Mouse (Mus musculus) urinary bladder, postnatal 36 days (tissue): ENCODE data around the gene Reep3.
A peak's percentile ranks its signal among the peaks of the same experiment; 100 is the strongest.

Source experiments
- DNase-seq, 2 experiments: peaks; one replicate each; pipeline ENCODE4 v3.0.0; 2022; ENCODE audit warnings: low spot score in 2 of 2, mixed read lengths in 1 of 2

The Reep3 gene

GRCm38 (mm10) chr10:67111044-67111798 is 14.5 kb upstream of the Reep3 start:
- no peak for DNase-seq

DNA sequence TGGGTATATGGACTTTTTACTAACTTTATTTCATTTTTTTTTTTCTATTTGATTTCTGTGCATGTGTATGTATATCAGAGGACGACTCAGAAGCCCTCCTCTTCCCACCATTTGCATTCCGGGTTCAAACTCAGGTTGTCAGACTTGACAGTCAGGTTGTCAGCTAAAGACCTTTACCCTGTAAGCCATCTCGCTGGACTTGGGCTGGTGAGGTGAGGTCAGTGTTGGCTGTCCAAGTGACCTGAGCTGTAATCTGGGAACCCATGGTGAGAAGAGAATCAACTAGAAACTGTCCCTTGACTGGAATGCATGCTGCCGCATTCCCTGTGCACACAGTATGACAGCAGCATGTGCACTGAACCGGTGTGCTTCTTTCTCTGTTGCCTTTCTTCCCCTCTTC is 12.9 kb upstream of the Reep3 start:
- no peak for DNase-seq

DNA sequence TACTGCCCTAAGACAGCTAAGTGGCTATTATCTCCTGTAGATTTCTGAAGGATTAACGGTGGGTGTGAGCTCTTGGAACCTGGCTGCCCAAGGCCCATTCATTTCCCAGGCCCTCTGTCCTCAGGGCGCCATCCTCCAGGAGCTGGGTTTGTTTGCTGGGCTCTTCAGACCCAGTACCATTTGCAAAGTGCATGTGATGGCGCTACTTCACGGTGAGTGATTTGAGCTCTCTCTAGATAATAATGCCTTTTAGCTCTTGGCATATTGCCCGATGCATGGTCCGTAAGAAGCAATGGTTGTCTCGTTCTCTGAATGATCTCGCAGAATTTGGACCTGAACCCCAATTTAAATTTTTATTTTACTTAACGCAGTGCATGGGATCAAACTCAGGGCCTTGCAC is 11.4 kb upstream of the Reep3 start:
- no peak for DNase-seq

GRCm38 (mm10) chr10:67107017-67107761 is 10.4 kb upstream of the Reep3 start:
- DNase-seq = no peak

DNA sequence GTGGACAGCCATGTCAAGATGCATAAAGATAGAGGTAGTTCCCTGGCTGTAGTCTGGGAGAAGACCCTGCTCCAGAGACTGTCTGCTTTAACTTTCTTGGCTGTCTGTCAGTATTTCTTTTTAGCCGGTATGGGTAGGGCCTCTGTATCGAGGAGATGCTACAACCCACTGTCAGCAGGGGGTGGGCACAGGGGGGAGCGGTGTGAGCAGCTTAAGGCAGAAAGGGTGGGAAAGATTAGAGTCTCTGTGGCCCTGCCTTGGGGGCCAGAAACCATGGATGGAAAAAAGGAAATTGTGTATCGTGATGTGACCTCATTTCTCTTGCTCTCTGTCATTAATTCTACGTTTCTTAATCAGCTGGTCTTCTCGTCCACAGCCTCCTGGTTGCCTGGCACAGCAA is 9.7 kb upstream of the Reep3 start:
- no peak for DNase-seq

DNA sequence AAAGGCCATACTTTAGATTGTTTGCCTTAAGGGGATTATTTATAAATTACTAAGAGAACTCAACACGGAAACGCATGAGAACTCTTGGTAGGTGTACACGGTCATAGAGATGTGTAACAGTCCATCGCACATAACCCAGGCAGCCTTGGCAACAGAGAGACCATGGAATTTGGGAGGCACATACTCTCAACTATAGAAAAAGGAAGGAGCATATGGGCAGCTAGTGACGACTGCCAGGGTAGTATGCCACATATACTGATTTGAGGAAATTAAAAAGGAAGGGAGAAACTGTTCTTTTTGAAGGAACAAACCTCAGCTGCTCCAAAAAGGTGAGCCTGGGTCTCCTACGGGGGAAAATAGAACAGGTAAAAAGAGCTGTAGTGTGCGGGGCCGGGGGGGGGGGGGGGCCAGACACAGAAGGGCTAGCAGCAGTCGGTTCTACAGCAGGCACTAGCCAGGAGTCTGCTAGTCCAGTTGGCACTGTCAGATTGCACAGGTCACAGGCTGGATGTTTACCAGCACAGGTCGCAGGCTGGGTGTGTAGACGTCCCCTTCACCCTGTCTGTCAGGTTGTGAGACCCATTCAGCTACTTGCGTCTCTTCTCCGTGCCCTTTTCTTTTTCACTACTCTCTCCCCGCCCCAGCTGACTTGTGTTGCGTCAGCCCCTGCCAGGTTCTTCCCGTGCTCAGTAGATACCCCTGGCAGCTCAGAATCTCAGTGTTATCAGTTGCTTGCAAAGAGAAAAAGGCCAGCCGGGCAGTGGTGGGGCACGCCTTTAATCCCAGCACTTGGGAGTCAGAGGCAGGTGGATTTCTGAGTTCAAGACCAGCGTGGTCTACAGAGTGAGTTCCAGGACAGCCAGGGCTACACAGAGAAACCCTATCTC is 8.8 kb upstream of the Reep3 start:
- no peak for DNase-seq

GRCm38 (mm10) chr10:67104543-67104942 is 7.8 kb upstream of the Reep3 start:
- DNase-seq = no peak

DNA sequence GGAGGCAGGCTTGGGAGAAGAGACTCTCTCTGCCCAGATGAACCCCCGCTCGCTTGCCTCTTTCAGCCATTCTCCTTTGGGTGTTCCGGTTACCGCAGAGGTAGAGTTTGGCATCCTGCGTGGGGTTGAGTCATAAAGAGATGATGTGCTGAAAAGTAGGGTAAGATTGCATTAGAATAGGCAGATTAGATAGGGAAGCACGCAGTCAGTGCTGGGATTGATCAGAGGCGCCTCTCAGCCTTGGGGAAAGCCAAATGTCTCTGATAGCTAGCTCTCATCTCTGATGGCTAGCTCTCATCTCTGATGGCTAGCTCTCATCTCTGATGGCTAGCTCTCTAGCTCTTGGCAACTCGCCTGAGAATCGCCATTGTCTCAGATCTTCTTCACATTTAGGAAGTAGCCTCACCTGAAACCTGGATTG is 4.1 kb upstream of the Reep3 start:
- no peak for DNase-seq

- DNase-seq = no peak
Measured at GRCm38 (mm10) chr10:67100011-67100661, 3.4 kb upstream of the Reep3 start.

DNA sequence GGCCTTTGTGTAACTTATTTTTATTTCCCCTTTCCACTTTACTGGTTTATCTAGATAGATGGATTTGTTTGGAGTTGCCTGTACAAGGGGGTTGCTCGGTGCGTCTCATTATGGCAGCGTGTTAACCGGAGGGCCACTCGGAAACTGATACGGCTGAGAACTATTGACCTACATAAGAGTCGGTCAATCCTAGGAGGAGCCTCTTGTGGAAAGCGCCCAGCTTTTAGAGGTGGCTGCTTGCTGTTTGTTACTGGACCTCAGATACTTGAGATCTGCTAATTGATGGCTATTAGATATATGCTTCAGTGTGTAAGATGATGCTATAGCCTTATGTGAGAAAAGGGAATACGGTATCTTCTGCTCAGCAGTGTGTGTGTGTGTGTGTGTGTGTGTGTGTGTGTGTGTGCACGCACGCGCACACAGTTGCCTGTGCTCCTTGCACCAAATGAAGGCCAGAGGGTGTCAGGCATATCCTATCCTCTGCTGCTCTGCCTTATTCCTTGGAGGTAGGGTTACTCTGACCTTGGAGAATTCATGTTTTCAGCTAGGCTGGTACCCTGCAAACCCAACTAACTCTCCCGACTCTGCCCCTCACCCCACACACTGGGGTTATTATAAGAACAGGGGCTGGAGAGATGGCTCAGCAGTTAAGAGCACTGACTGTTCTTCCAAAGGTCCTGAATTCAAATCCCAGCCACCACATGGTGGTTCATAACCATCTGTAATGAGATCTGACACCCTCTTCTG is 2.6 kb upstream of the Reep3 start:
- DNase-seq = no peak

- no peak for DNase-seq
Measured at GRCm38 (mm10) chr10:67098408-67099050, 1.8 kb upstream of the Reep3 start.

DNA sequence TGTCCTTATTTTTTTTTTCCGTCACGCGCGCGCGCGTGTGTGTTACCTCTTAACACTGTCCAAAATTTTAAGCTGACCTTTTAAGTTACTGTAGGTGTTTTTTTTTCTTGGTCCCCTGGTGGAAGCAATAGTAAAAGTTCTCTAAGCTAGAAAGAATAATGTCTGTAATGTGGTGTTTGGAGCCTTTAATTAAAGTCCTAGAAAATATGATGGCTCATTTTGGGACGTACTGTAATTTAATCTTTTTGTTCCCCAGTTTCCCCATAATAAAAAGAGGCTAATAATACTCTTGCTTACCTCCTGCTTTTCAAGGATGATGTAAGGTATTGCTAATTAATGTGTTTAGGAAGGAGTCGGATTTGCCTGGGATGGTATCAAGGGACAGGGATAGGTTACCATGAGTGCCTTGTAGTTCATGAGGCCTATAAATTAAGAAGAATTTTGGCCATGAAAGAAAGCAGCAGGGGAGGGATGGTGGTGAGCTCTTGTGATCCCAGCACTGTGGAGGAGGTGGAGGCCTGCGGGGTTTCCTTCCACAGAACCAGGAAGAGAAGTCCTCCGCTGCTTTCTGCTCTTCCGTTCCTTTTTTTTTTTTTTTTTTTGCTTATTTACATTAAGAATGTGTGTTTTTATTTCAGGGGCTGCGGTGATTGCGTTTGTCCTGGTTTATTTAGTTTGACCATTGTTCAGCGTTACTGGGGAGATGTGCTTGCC is 849 bp upstream of the Reep3 start:
- no peak for DNase-seq

DNA sequence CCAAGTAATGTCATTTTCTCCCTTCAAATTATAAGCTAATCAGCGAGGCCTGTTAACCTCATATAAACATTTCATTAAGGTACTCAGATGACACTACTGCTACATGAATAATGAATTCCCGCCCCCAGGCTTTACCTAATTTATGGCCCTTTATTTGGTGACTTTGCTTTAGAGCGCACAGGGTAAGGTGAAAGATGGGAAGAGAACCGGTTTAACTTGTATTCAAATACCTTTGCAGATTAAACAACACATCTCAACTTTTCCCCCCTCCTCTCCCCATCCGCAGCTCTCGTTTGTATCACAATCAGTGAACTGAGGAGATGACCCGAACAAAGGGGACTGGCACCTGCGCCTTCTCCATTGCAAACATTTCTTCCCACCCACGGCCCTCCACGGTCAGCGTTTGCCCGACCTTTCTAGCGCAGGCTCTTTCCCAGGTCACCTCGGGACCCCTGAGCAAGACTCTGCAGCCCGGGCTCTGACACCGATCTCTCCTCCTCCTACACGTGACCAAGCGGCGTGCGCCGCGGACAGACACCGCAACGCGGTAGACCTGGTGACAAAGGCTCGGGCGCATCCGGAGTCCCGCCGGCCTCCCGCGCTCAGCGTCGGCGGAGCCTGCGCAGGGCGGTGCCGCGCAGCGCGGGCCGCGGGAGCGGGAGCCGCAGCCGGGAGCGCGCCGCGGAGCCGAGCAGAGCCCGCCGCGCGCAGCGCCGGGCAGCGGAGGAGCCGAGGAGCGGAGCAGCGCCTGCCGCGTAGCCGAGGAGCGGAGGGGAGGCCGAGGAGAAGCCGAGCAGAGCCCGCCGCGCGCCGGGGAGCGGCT is 736 bp downstream of the Reep3 start, which contains the start of gene Jmjd1c:
TSS of gene Jmjd1c (plus strand) at position 328 of the 823 bp plus-strand sequence.
- peak; percentile 73 to 74 for DNase-seq

GRCm38 (mm10) chr10:67094922-67095321 is 1.8 kb downstream of the Reep3 start:
- no peak for DNase-seq

DNA sequence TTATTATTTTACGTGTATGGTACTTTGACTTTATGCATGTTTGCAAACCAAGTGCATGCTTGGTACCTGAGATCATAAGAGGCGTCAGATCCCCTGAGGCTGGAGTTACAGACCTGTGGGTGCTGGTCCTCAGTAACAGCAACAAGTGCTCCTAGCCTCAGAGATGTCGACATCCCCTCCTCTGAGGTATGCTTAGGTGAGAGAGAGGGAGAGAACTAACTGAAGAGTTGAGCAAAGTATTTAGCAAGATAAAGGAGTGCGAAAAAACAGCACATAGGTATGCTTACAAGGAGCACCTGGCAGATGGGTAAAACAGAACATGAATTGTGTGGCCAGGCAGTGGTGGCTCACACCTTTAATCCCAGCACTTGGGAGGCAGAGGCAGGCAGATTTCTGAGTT is 6.1 kb downstream of the Reep3 start:
- no peak for DNase-seq

DNA sequence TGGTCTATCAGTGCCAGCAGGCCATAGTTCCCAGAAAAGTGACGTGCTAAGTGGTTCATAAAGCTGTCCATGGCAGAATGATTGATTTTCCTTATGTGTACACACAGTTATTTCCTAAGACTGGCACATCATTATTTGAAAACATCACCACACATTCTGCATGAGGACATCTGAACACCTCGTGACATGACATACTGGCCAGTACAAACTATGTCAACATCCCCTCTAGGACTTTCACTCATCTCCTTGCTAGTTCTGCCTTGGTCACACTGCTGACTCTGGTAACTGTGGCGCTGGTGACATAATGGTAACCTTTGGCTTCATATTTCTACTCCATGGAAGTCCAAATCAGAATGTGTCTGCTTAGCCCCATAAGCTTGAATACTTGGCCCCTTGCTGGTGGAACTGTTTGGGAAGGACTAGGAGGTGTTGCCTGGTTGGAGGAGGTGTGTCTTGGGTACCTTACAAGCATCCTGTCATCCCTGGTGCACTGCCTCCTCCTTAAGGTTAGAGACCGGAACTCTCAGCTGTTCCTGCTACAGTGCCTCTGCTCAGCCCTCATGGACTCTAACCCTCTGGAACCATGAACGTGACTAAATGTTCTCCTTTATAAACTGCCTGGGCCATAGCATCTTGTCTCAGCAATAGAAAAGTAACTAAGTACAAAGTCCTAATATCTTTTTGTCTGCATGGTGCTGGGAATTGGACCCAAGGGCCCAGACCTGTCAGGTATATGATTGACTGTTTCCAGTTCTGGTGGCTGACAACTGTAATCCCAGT is 9.1 kb downstream of the Reep3 start:
- DNase-seq = no peak

GRCm38 (mm10) chr10:67085916-67086315 is 10.8 kb downstream of the Reep3 start:
- DNase-seq = no peak

DNA sequence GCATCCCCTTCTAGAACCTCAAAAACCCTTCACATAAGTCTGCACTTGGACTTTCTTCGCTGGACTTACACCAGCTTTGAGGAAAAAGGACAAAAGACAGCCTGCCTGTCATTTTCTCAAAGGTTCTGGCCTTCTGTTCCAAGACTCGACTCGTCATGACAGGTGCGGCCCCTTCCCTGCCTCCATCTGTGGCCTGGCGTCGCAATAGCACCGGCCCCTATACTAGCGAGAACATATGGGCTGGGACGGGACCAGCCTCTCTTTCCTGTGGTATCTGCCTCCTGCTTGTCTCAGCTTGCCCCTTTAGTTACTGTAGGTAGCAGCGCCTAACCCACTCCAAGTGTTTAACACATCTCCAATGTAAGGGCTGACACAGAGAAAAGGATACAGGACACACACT is 11.6 kb downstream of the Reep3 start:
- no peak for DNase-seq
